Mouse (Mus musculus) layer of hippocampus, postnatal 14 days (tissue): ENCODE results near the gene Gm49486. TPM values are rescaled to one million over a fixed set of nuclear protein-coding genes. Genes with fewer than 3 reads are reported as not detected.
A peak's percentile ranks its signal among the peaks of the same experiment; 100 is the strongest.

Experiments used
- DNase-seq, 2 experiments: peaks; one replicate each; pipeline ENCODE4 v3.0.0; 2021 to 2022; ENCODE audit warnings: low spot score in 2 of 2, mixed read lengths in 1 of 2
- long read RNA-seq, 2 experiments: library from polyadenylated mRNA; stranded (forward); transcript quantifications; one replicate each; pipeline ENCODE4 v2.0.0; 2021
- total RNA-seq, 2 experiments: library from RNA; stranded (reverse); gene quantifications; 2 replicates each; pipeline ENCODE4 v1.2.3; 2021

The Gm49486 gene
- total RNA-seq = 1 to 10 TPM; 1.3 to 1.7 TPM
- long read RNA-seq, experiment 1, partial matches to known transcripts = 0 of 1 reads
- long read RNA-seq, experiment 1, other reads (novel, unspliced or antisense) = 1 of 1 reads
- long read RNA-seq, experiment 2, partial matches to known transcripts = 0 of 1 reads
- long read RNA-seq, experiment 2, other reads (novel, unspliced or antisense) = 1 of 1 reads

DNA sequence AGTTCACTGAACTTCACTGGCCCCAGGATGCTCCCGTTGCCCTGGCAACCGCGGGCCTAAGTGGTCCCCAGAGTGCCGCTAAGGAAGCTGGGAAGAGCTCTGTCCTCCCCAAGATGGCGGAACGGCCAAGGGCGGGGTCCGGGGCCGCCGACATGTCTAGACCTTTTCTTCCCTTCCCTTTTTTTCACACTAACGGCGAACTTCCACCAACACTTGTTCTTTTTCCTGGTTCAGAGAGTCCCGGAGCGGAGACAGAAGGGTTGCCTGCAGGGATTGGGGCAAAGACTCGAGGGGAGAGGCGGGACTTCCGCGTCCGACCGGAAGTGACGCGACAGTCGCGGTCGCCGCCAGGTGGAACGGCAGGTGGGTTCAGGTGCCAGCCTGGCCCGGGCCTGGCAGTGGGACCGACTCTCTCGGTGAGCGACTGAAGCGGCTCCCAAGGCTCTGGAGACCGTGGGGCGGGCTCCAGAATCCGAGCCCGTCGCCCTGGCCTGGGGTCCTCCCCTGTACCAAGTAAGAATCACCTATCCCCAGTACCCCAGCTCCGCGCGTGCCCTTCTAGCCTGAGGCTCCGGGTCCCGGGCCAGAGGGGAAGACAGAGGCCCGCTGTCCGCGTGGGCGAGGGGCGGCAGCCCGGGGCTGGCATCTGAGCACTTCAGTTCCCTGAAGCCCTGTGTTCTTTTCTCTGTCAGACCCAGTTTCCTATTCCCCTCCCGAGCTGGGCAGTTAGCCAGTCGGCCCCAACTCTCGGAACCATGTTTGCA, at the start of gene Gm49486, which contains the start of gene Pick1:
TSS of gene Gm49486 (plus strand) at position 334 of the 764 bp plus-strand sequence.
TSS of gene Pick1 (plus strand) at position 116 of the 764 bp plus-strand sequence.
- peak; percentile 86 to 90 for DNase-seq

DNA sequence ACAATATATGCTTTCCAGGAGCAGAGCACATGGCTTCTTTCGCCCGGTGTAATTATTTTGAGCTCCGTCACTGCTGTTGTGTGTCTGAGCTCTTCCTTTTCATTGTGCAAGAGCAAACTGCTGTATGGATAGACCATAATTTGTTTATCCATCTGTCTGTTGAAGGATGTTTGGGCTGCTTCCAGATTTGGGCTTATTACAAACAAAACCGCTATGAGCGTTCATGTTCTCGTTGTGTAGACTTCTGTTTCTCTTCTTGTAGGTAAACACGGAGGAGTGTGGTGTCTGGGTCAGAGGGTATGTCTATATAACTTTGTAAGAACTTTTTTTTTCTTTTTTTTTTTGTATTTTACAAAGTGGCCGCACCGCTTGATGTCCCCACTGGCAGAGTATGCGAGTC, 44.0 kb upstream of the Gm49486 start:
- DNase-seq = no peak

DNA sequence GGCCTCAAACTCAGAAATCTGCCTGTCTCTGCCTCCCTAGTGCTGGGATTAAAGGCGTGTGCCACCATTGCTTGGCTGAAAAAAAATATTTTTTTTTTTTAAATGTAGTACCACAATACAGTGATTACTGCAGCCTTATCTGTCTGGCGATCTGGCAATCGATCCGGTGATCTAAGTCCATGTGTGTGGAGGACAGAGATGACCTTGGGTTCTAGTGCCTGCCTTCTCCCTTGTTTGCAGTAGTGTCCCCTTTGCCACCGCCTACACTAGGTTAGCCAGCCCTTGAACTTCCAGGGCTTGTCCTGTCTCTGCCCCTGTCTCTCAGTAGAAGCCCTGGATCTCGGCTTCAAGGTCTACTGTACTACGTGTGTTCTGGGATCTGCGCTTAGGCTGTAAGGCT, 41.4 kb upstream of the Gm49486 start:
- no peak for DNase-seq

DNA sequence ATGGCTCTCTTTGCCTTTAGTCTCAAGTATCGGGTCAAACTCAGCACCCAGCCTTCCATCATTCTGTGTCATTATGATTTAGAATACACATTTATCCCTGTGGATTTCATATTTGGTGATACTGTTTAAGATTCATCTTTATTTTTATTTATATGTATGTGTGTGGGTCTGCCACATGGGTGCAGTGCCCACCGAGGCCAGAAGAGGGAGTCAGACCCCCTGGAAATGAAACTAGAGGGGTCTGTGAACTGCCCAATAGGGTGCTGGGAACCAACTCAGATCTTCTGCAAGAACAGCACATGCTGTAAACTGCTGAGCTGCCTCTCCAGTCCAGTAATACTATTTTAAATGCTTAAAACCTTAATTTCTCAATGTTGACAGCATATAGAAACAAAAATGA, 37.8 kb upstream of the Gm49486 start:
- DNase-seq = no peak

DNA sequence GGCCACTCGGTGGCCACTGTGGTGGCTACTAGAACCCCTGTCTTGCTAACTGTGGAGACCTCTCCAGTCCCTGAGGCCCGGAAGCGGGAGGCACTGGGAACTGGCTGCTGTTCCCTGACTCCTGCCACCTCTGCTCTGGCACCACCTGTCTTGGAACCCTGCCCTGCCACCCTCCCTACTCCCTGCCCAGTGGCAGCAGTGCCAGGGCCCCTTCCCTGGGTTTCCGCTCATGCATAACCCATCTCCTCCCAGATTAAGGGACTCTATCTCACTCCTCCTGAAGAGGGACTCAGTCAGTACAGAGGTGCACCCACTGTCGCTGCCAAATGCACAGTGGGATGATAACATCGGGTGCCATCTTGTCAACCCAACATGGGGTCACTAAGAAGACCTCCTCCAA, 36.7 kb upstream of the Gm49486 start:
- DNase-seq = no peak

DNA sequence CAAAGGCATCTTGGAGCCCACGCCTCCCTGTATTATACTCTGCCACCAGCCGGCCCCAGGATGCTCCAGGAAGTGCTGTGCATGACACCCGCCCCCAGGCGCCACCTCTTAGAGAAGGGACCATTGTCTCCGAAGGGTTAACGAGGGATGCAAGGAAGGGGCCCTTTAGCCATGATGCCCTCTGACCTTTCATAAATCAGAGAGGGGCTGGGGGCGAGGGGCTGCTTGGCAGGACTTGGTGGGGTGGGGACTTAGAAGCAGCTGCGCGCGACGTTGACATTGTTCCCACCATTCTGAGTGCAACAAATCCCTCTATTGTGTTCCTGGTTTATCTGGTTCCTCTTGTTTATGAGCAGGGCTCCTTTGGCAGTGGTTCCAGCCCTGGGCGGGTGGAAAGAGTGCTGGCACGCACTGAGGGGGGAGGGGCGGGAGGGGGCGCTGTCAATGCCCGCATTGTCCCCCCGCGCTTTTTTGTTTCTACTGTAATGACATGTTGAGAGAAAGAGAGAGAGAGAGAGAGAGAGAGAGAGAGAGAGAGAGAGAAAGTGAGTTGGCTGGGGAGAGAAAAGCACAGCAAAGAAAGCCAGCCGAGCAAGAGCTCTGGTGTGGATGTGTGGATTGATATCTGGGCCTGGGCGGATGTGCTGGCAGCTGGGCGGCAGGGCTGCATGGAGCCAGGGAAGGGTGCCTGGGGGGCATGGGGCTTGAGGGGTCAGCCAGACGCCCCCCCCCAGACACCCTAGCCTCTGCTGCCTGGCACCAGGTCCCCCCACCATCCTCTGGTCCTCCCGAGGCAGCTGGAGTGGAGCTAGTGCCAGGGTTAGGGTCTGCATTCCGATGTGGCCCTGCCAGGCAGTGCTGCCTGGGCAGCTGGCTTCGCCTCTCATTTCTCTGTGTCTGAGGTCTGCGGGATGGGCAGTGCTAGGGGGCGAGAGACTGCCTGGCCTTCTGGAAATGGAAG, 36.0 kb upstream of the Gm49486 start:
- peak; percentile 59 to 71 for DNase-seq

DNA sequence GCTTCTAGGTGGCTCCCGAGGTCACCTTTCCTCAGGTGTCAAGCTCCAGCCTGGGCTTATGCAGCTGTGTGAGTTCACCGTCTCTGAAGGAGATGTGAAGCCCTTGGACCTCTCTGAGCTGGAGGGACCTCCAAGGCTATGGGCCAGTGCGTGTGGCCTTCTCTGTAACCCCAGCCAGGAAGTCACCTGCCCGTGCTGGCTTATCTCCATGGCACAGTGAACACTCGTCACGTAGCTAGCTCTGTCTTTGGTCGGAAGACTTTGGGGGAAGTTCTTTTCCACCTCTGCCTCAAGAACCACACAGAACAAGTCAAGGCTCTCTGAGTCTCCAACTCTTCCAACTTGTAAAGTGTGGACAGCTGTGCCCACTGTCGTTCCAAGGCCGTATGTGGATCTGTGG, 35.1 kb upstream of the Gm49486 start:
- DNase-seq = no peak

DNA sequence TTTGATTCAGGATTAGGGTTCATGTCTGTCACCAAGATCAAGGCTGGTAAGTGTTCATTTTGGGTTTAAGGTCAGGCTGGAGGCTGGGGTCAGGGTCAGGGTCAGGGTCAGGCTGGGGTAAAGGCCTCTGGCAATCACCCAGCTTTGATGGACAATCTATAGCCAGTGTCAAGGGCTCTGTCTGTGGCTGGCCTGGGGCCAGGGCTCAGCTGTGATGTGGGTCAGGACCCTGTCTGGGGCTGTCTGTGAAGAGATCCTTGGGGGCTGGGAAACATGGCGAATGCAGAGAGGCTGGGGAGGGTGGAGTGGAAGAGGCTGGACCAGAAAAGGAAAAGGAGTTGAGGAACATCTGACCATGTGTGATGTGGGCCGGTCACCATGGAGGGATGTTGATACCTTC, 34.2 kb upstream of the Gm49486 start:
- DNase-seq = no peak

DNA sequence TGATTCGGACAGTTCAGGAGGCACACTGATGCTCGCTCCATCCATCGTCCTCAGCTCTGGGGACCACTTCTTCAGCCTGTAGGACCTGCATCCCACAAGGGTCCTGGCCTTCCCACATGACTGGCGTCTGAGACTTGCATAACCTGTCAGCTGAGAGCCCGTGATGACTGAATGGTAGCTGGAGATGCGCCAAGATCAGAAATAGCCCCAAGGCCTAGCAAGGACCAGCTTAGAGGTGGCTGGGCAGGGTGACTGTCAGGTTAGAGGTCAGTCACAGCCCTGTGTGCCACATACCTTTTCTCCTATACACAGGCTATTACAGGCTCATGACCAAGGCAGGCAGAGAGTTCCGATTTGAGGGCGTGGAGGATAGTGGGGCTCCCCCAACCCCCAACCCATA, 33.7 kb upstream of the Gm49486 start:
- DNase-seq = no peak

DNA sequence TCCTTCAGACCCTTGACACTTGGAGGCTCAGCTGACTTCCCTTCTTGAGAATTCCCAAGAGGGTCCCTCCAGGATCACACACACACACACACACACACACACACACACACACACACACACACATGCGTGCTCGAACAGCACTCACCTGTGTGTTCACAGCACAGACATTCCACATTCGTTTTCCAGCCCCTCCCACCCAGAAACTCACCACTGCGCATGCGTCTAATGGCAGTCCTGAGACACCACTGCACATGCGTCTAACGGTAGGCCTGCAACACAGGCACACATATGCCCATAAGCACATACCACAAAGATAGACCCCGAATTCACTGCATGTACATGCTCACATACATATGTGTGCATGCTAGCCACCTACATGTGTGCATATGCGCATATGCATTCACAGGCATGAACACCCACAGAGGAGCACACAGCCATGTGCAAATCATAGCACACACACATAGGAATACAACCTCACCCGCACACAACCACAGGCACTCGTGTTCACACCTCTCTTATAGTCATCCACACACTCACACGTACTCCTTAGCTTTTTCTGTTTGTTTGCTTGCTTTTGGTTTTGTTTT, 29.7 kb upstream of the Gm49486 start:
- DNase-seq = no peak

DNA sequence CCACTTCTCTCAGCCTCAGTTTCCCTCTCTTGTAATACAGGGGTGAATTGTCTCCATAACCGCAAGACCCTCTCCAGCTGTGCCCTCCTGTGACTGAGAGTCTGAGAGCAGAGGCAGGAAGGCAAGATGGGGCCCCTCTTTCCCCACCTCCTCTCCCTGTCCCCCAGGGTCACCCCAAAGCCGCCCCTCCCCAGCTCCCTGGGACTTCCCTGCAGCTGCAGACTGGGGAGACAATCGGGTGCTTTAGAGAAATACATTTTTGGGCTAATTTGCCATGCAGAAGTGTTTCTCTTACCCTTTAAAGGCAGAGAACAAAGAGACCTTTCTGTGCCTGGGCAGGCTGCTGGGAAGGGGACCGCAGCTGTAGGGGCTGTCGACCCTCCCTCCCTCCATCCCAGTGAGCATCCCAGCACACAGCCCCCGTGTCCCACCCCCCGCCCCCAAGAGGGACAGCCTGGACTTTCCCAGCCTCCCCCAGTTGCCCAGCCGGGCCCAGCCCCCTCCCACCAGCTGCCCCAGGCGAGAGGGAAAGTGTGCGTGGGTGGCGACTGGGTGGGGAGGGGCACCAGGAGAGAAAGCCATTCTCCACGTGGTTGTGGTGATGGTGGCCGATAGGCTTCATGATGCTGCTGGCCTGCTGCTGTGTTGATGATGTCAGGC, 27.6 kb upstream of the Gm49486 start:
- DNase-seq = peak in 1 of 2 experiments; percentile 52

DNA sequence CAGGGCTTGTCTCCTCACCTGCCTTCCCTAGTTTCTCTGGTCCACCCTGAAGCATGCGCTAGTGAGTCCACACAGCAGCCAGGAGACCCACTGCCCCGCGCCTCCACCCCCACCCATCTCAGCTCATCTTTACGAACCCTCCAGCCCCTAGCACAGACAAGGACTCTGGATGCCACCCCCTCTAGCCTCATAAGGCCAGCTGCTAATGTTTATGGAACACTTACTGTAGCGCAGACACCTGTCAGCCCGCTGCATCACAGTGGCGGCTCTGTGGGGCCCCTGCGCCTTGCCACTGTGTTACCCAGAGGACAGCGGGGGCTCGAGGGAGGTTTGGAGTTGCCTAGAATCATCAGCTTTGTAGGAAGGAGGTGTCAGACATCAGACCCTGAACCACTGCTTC, 26.6 kb upstream of the Gm49486 start:
- DNase-seq = no peak

DNA sequence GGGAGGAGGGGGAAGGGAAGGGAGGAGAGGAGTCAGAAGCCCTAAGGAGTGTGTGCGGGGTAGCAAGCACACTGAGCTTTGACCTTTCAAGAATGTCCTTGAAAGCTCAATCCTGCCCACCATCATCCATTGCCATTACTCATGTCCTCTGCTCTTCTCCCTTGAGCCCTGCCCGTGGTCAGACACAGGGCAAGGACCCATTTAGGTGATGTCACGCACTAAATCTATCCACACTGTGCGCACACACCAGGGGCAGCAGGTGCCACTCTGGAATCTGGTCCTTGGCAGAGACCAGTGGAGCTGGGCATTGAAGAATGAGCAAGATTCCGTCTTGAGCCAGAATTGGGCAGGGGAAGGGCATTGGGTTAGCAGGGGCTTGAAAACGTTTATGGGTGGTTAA, 21.0 kb upstream of the Gm49486 start:
- no peak for DNase-seq

DNA sequence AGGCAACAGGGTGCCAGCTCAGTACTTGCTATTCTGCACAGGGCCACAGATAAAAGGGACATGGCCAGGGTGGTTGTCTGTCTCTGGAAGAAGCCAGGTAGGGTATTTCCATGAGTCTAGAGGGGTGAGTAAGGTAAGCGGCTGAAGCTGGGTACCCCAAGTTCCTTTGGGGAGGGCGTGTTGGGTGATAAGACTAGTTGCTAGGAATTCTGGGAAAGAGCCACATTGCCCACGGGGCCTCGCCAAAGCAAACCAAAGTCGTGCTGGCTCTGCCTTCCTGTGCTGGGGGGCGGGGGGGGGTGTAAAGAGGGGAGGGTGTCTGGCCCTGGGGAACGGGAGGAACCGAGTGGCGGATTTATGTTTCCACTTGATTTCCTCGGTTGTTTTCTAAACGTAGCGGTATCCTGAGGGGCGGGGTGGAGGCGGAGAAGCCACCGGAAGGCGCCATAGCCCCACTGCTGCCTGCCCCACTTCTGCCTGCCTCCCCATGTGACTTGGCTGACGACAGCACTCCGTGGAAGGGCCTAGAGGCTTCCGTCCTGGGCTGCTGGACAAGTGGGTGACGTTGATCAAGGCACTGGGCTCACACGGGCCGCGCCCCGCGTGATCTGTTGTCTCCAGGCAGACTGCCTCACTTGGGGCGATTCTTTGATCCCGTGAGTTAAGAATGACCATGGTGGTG, 20.3 kb upstream of the Gm49486 start:
- no peak for DNase-seq

DNA sequence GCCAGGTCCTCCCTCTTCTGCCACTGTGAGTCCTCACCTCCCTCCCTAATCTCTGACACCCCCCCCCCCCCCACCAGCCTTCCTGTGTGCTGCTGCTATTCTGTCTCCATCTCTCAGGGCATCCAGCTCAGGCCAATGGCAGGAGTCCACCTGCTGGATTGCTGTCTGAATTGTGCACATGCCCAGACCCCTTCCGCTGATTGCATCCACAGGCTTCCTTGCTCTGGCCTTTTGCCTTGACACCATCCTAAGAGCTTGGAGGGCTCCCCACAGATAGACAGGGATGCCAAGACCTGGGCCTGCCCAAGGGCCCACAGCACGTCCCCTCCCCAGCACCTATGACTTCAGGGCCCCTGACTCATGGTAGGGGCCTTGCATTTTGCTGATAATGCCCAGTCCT, 18.8 kb upstream of the Gm49486 start:
- no peak for DNase-seq

DNA sequence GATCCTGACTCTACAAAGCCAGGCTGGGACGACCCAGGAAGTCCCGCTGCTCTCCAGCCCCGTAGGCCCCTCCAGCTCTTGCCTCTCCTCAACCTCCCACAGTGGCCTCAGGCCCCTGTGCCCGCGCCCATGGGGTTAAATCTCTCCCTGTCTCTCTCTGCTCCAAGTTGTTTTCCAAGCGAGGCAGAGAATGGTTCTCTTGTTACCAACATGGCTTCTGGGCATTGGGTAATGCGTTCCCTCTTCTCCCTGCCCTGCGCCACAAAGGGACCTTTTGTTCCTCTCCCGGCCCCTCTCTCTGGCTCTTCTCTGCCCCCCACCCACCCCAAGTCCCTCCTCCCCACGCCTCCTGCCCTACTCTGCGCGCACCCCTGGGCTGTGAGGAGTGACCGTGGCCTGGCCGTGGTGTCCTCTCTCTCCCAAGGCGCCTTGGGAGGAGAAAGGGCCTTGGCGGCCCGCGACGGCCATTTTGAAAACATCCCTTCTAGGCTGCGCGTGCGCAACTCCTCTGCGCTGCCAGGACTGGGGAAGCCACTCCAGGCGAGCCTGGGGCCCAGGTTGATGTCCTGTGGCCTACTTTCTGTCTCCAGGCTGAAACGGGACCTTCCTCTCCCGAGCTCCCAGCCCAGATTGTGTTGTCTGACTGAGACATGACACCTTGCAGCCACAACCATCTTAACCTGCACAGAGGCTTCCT, 16.3 kb upstream of the Gm49486 start:
- DNase-seq = no peak

DNA sequence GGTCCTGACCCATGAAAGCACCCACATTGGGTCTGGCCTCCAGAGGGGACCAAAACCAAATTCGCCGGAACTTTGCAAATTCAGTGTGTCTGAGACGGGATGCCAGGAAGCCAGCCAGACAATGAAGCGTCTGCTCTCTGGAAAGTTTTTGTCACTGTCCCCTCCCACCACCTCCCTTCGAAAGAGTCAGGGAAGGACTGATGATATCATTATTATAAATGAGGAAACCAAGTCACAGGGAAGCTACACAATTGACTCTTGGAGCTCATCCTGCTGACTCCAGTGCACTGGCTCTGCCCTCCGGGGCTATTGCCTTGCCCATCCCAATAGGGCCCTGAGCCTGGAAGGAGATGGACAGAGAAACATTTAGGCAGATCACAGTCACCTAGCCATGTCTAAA, 15.6 kb upstream of the Gm49486 start:
- no peak for DNase-seq

DNA sequence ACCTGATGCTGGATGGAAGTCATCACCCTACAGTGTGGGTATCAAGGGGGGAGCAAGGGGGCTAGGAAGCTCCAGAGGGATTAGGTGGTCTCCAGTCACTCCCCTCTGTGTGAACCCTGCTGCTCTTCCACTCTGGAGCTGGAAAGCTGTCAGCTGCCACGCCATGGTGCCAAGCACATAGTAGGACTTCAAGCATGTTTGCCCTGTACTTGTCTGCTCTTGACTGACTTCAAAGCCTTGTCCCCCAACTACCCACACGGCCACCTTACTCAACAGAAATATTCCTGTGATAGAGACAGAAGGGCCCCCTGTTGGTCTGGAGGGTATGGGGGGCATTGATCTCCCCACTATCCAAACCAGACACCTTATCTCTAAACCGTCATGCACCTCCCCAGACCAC, 13.0 kb upstream of the Gm49486 start:
- no peak for DNase-seq

DNA sequence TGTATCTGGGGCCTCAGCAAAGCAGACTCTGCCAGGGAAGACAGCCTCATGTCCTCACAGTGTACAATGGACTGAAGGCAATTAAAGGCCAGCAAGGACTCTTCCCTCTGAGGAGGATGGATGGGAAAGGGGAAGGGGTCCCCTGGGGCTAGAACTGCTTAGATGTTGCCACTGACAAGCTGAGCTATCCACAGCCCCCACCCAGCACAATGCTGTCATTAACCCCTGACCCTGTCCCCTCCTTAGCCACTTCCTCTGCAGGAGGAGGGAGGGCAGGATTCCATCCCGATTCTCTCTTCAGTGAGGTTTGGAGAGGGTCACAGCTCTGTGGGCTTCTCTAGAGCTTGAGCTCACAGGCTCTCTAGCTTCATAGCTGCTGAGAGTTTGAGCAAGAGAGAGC, 9.6 kb upstream of the Gm49486 start:
- DNase-seq = no peak

DNA sequence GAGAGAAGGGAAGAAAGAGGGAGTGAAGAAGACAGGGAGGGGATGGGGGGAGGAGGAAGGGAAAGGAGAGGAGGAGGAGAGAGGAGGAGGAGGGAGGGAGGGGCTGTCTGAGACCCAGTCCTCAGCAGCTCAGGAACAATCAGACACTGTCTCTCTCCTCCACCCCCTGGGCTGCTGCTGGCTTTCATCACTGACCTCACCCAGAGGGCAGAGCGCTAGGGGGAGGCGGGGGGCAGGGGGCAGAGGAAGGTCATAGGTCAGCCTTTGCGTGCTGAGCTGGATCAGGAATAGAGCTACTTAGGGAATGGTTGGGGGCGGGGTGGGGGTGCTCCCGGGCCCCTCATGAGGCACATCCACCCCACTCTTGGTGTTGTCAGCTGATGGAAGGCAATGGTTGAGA, 5.5 kb upstream of the Gm49486 start:
- DNase-seq = no peak
